Mouse (Mus musculus): ENCODE data around the gene Sipa1l2.
"Not testable (repeated sequence)": the region's sequence is repeated elsewhere in the genome, so short reads cannot be mapped to it uniquely, and the experiment has no call there.

Gene Sipa1l2

GRCm38 (mm10) chr8:125413001-125413909, 156.4 kb downstream of the Sipa1l2 start:
- in situ Hi-C loops (cut with MboI; ENCODE audit: low sequenced_read_pairs) = no loop called here

GRCm38 (mm10) chr8:125410646-125411045, 159.0 kb downstream of the Sipa1l2 start:
- in situ Hi-C loops (cut with MboI; ENCODE audit: low sequenced_read_pairs) = no loop called here

- in situ Hi-C loops (cut with MboI; ENCODE audit: low sequenced_read_pairs) = no loop called here
Measured at GRCm38 (mm10) chr8:125407672-125408071, 161.9 kb downstream of the Sipa1l2 start.

GRCm38 (mm10) chr8:125406453-125406852, 163.2 kb downstream of the Sipa1l2 start:
- in situ Hi-C loops (cut with MboI; ENCODE audit: low sequenced_read_pairs) = no loop called here

GRCm38 (mm10) chr8:125401350-125401749, 168.3 kb downstream of the Sipa1l2 start:
- in situ Hi-C loops (cut with MboI; ENCODE audit: low sequenced_read_pairs) = no loop called here

- in situ Hi-C loops (cut with MboI; ENCODE audit: low sequenced_read_pairs) = no loop called here
Measured at GRCm38 (mm10) chr8:125397981-125398380, 171.6 kb downstream of the Sipa1l2 start.

GRCm38 (mm10) chr8:125395682-125396081, 173.9 kb downstream of the Sipa1l2 start:
- in situ Hi-C loops (cut with MboI; ENCODE audit: low sequenced_read_pairs) = not testable (repeated sequence)

- in situ Hi-C loops (cut with MboI; ENCODE audit: low sequenced_read_pairs) = no loop called here
Measured at GRCm38 (mm10) chr8:125395032-125395431, 174.6 kb downstream of the Sipa1l2 start.

GRCm38 (mm10) chr8:125391685-125392084, 177.9 kb downstream of the Sipa1l2 start:
- in situ Hi-C loops (cut with MboI; ENCODE audit: low sequenced_read_pairs) = no loop called here

GRCm38 (mm10) chr8:125391271-125391670, 178.3 kb downstream of the Sipa1l2 start:
- in situ Hi-C loops (cut with MboI; ENCODE audit: low sequenced_read_pairs) = no loop called here

GRCm38 (mm10) chr8:125390506-125390895, 179.1 kb downstream of the Sipa1l2 start:
- in situ Hi-C loops (cut with MboI; ENCODE audit: low sequenced_read_pairs) = no loop called here

GRCm38 (mm10) chr8:125389756-125390505, 179.7 kb downstream of the Sipa1l2 start:
- in situ Hi-C loops (cut with MboI; ENCODE audit: low sequenced_read_pairs) = no loop called here

GRCm38 (mm10) chr8:125389280-125389679, 180.3 kb downstream of the Sipa1l2 start:
- in situ Hi-C loops (cut with MboI; ENCODE audit: low sequenced_read_pairs) = no loop called here

- in situ Hi-C loops (cut with MboI; ENCODE audit: low sequenced_read_pairs) = no loop called here
Measured at GRCm38 (mm10) chr8:125388404-125389180, 181.0 kb downstream of the Sipa1l2 start.

- in situ Hi-C loops (cut with MboI; ENCODE audit: low sequenced_read_pairs) = no loop called here
Measured at GRCm38 (mm10) chr8:125385519-125386150, 184.0 kb downstream of the Sipa1l2 start.

- in situ Hi-C loops (cut with MboI; ENCODE audit: low sequenced_read_pairs) = no loop called here
Measured at GRCm38 (mm10) chr8:125384551-125385183, 184.9 kb downstream of the Sipa1l2 start.

- in situ Hi-C loops (cut with MboI; ENCODE audit: low sequenced_read_pairs) = no loop called here
Measured at GRCm38 (mm10) chr8:125381674-125382073, 187.9 kb downstream of the Sipa1l2 start.

GRCm38 (mm10) chr8:125379939-125380338, 189.7 kb downstream of the Sipa1l2 start:
- in situ Hi-C loops (cut with MboI; ENCODE audit: low sequenced_read_pairs) = no loop called here

- in situ Hi-C loops (cut with MboI; ENCODE audit: low sequenced_read_pairs) = no loop called here
Measured at GRCm38 (mm10) chr8:125379156-125379555, 190.5 kb downstream of the Sipa1l2 start.

- in situ Hi-C loops (cut with MboI; ENCODE audit: low sequenced_read_pairs) = no loop called here
Measured at GRCm38 (mm10) chr8:125377704-125378103, 191.9 kb downstream of the Sipa1l2 start.

Data from CH12F3 (cell line).